Mouse (Mus musculus): ENCODE measurements around the gene Dlx5. TPM values are rescaled to one million over a fixed set of nuclear protein-coding genes. Genes with fewer than 3 reads are reported as not detected.

Dlx5 gene
- polyA plus RNA-seq, 1 experiment: not detected

- TF ChIP-seq TAL1 (IDR thresholded peaks at IDR 0.05; ENCODE audit: low read length): no peak
- Histone ChIP-seq H3K27me3 (ENCODE audit: control insufficient read depth) (peaks cover 99% of the 10 kb centered on the region), H3K9me3 (ENCODE audit: control insufficient read depth, low read length) (no peaks in the 10 kb centered on the region), H3K36me3 (ENCODE audit: control insufficient read depth) (no peaks in the 10 kb centered on the region), H3K4me3 (replicated peaks) (no peak overlapping the region), H3K4me1 (ENCODE audit: control insufficient read depth) (no peaks in the 10 kb centered on the region)
These were observed 9.0 kb downstream of the Dlx5 start for GRCm38 (mm10) chr6:6872873-6873272.

DNA sequence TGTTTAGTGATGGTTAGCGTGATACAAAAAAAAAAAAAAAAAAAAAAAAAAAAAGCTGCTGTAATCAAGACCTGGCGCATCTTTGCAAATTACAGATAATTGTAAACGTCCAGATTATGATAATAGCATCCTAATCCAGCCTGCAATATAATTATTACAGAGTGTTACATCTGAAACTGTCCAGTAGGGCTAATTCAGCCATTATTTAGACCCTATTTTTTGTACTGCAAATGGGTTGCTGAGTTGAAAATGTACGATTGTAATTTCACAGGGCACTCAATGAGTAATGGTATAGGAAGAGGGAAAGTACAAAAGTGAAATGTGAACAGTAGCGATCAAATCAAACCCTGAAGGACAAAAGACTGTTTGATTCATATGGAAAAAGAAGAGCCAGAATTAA is 10.2 kb downstream of the Dlx5 start:
- TF ChIP-seq GATA1 (IDR thresholded peaks at IDR 0.05; ENCODE audit: low read length) (no peak), TAL1 (IDR thresholded peaks at IDR 0.05; ENCODE audit: low read length) (no peak)
- H3K4me1 ChIP-seq (ENCODE audit: control insufficient read depth): no peaks in the 10 kb centered on the region
- H3K27me3 ChIP-seq (ENCODE audit: control insufficient read depth): peaks cover 97% of the 10 kb centered on the region
- no peaks in the 10 kb centered on the region for H3K9me3 ChIP-seq (ENCODE audit: control insufficient read depth, low read length)
- no peaks in the 10 kb centered on the region for H3K36me3 ChIP-seq (ENCODE audit: control insufficient read depth)
- H3K4me3 ChIP-seq (replicated peaks): no peak overlapping the region

DNA sequence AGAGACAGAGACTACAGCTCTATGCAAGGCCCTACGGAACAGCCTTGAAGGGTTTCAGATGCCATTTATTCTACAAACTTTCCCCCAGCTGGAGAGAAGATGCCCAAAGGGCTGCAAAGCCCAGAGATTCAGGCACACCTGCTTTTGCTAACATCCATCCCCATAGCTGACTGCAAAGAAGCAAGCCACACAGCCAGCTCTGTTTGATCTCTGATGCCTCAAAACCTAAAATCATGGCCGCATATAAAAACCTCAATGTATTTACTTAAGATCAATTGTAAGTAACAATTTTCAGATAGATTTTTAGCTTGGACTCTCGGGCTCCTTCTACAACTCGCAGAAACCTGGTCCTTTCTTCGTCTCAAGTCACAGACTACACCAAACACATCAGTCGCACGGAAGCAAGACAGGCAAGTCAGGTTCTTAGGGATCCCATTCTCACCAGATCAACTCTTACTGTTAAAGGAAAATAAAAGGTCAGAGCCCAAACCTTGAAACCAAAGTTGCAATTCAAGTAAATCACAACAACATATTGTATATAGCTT is 10.9 kb downstream of the Dlx5 start:
- H3K9me3 ChIP-seq (ENCODE audit: control insufficient read depth, low read length): no peaks in the 10 kb centered on the region
- H3K4me3 ChIP-seq (replicated peaks): no peak overlapping the region
- no peaks in the 10 kb centered on the region for H3K36me3 ChIP-seq (ENCODE audit: control insufficient read depth)
- TF ChIP-seq GATA1 (IDR thresholded peaks at IDR 0.05; ENCODE audit: low read length) (no peak), TAL1 (IDR thresholded peaks at IDR 0.05; ENCODE audit: low read length) (no peak)
- H3K4me1 ChIP-seq (ENCODE audit: control insufficient read depth): no peaks in the 10 kb centered on the region
- H3K27me3 ChIP-seq (ENCODE audit: control insufficient read depth): peaks cover 97% of the 10 kb centered on the region

- Histone ChIP-seq H3K4me3 (replicated peaks) (no peak overlapping the region), H3K36me3 (ENCODE audit: control insufficient read depth) (no peaks in the 10 kb centered on the region), H3K27me3 (ENCODE audit: control insufficient read depth) (peaks cover 97% of the 10 kb centered on the region), H3K4me1 (ENCODE audit: control insufficient read depth) (no peaks in the 10 kb centered on the region), H3K9me3 (ENCODE audit: control insufficient read depth, low read length) (no peaks in the 10 kb centered on the region)
- TF ChIP-seq GATA1 (IDR thresholded peaks at IDR 0.05; ENCODE audit: low read length): no peak
- no peak for TF ChIP-seq TAL1 (IDR thresholded peaks at IDR 0.05; ENCODE audit: low read length)
These were observed 11.7 kb downstream of the Dlx5 start for GRCm38 (mm10) chr6:6869961-6870800.

DNA sequence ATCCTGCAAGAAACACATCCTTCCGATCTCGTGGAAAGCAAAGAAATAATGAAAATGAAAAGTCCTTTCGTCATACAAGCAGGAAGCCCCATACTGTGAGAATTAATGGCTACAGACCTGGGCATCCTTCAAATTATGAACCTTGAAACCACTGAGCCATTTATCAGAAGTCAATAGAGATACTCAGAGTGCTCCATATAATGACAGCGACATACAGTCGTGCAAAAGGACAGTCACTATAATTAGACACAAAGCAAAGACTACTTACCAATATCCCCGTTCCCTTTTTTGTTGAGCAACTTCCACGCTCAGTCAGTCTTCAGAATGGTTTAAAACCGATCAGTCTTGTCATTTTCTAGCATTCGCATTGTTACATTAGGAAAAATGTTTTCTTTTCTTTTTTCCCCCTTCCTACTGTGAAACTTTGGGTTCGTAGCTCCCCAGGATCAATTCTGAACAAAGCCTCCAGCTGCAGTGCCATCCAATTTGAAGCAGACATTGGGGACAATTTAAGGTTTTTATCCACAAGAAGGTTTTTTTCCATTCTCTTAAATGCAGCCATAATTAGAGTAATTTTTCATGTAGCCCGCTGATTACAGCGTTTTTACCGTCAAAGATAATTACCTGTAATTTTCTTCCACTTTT is 12.7 kb downstream of the Dlx5 start:
- H3K9me3 ChIP-seq (ENCODE audit: control insufficient read depth, low read length): no peaks in the 10 kb centered on the region
- H3K4me3 ChIP-seq (replicated peaks): no peak overlapping the region
- TF ChIP-seq TAL1 (IDR thresholded peaks at IDR 0.05; ENCODE audit: low read length): no peak
- no peak for TF ChIP-seq GATA1 (IDR thresholded peaks at IDR 0.05; ENCODE audit: low read length)
- H3K36me3 ChIP-seq (ENCODE audit: control insufficient read depth): no peaks in the 10 kb centered on the region
- H3K4me1 ChIP-seq (ENCODE audit: control insufficient read depth): no peaks in the 10 kb centered on the region
- H3K27me3 ChIP-seq (ENCODE audit: control insufficient read depth): peaks cover 97% of the 10 kb centered on the region

DNA sequence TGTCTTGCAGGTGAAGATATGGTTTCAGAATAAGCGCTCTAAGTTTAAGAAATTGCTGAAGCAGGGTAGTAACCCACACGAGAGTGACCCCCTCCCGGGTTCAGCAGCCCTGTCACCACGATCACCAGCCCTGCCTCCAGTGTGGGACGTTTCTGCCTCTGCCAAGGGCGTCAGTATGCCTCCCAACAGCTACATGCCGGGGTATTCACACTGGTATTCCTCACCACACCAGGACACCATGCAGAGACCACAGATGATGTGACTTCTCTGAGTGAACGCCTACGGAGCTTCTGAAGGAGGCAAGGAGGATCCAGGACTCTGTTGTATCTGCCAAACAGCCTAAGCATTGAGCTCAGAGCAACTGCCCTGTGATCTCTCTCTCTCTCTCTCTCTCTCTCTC is 14.9 kb downstream of the Dlx5 start:
- peaks cover 97% of the 10 kb centered on the region for H3K27me3 ChIP-seq (ENCODE audit: control insufficient read depth)
- no peaks in the 10 kb centered on the region for H3K4me1 ChIP-seq (ENCODE audit: control insufficient read depth)
- H3K36me3 ChIP-seq (ENCODE audit: control insufficient read depth): no peaks in the 10 kb centered on the region
- no peak overlapping the region for H3K4me3 ChIP-seq (replicated peaks)
- no peak for TF ChIP-seq TAL1 (IDR thresholded peaks at IDR 0.05; ENCODE audit: low read length)
- TF ChIP-seq GATA1 (IDR thresholded peaks at IDR 0.05; ENCODE audit: low read length): no peak
- H3K9me3 ChIP-seq (ENCODE audit: control insufficient read depth, low read length): no peaks in the 10 kb centered on the region

GRCm38 (mm10) chr6:6864441-6865440 is 17.1 kb downstream of the Dlx5 start:
- Histone ChIP-seq H3K27me3 (ENCODE audit: control insufficient read depth) (peaks cover 97% of the 10 kb centered on the region), H3K4me3 (replicated peaks) (no peak overlapping the region), H3K9me3 (ENCODE audit: control insufficient read depth, low read length) (no peaks in the 10 kb centered on the region), H3K36me3 (ENCODE audit: control insufficient read depth) (no peaks in the 10 kb centered on the region), H3K4me1 (ENCODE audit: control insufficient read depth) (no peaks in the 10 kb centered on the region)
- TF ChIP-seq GATA1 (IDR thresholded peaks at IDR 0.05; ENCODE audit: low read length) (no peak), TAL1 (IDR thresholded peaks at IDR 0.05; ENCODE audit: low read length) (no peak)

- no peak overlapping the region for H3K4me3 ChIP-seq (replicated peaks)
- no peaks in the 10 kb centered on the region for H3K4me1 ChIP-seq (ENCODE audit: control insufficient read depth)
- peaks cover 97% of the 10 kb centered on the region for H3K27me3 ChIP-seq (ENCODE audit: control insufficient read depth)
- no peaks in the 10 kb centered on the region for H3K9me3 ChIP-seq (ENCODE audit: control insufficient read depth, low read length)
- H3K36me3 ChIP-seq (ENCODE audit: control insufficient read depth): no peaks in the 10 kb centered on the region
- TF ChIP-seq TAL1 (IDR thresholded peaks at IDR 0.05; ENCODE audit: low read length): no peak
- TF ChIP-seq GATA1 (IDR thresholded peaks at IDR 0.05; ENCODE audit: low read length): no peak
These were observed 17.9 kb downstream of the Dlx5 start for GRCm38 (mm10) chr6:6863955-6864354.

Data from erythroblast, embryonic 14.5 days (primary cell).